Mouse (Mus musculus): ENCODE data around the gene Depdc7. TPM values are rescaled to one million over a fixed set of nuclear protein-coding genes. Genes with fewer than 3 reads are reported as not detected.

Gene Depdc7
- polyA plus RNA-seq, 1 experiment from 2014 or later, result 3.4 TPM

GRCm38 (mm10) chr2:104741015-104741758, 1.5 kb downstream of the Depdc7 start:
- ATAC-seq (ENCODE audit: low FRiP score, low read depth), result no peak
- no peak overlapping the region for H3K4me2 ChIP-seq (replicated peaks)
- H3K4me1 ChIP-seq, result peaks cover 23% of the 10 kb centered on the region; the same call in 1 of the 2 replicates
- H3K36me3 ChIP-seq, result no peaks in the 10 kb centered on the region
- no peak overlapping the region for H3K9ac ChIP-seq (replicated peaks)
- no peak overlapping the region for H3K27ac ChIP-seq (replicated peaks)
- no peak overlapping the region for H3K4me3 ChIP-seq
- H3K27me3 ChIP-seq, result peaks cover 43% of the 10 kb centered on the region
- H3K9me3 ChIP-seq, result no peaks in the 10 kb centered on the region
- WGBS, result 25% methylated on average over 7 of the region's 7 CpGs

GRCm38 (mm10) chr2:104740248-104740949, 2.3 kb downstream of the Depdc7 start:
- Histone ChIP-seq H3K4me1 (peaks cover 23% of the 10 kb centered on the region; the same call in 1 of the 2 replicates), H3K4me2 (replicated peaks) (no peak overlapping the region), H3K27ac (replicated peaks) (no peak overlapping the region), H3K4me3 (no peak overlapping the region), H3K36me3 (no peaks in the 10 kb centered on the region), H3K9me3 (no peaks in the 10 kb centered on the region), H3K27me3 (peaks cover 43% of the 10 kb centered on the region), H3K9ac (replicated peaks) (no peak overlapping the region)
- no peak for ATAC-seq (ENCODE audit: low FRiP score, low read depth)
- 61% methylated on average over 7 of the region's 7 CpGs for WGBS

- Histone ChIP-seq H3K9ac (replicated peaks) (no peak overlapping the region), H3K36me3 (no peaks in the 10 kb centered on the region), H3K27me3 (peaks cover 43% of the 10 kb centered on the region), H3K4me3 (no peak overlapping the region), H3K27ac (replicated peaks) (no peak overlapping the region), H3K4me1 (peaks cover 23% of the 10 kb centered on the region; the same call in 1 of the 2 replicates), H3K4me2 (replicated peaks) (no peak overlapping the region), H3K9me3 (no peaks in the 10 kb centered on the region)
- ATAC-seq (ENCODE audit: low FRiP score, low read depth), result no peak
- 92% methylated on average over 2 of the region's 2 CpGs for WGBS
These were observed 3.0 kb downstream of the Depdc7 start for GRCm38 (mm10) chr2:104739691-104740090.

- Histone ChIP-seq H3K27me3 (peaks cover 16% of the 10 kb centered on the region), H3K36me3 (no peaks in the 10 kb centered on the region), H3K9me3 (no peaks in the 10 kb centered on the region), H3K27ac (replicated peaks) (no peak overlapping the region), H3K4me1 (peaks cover 7% of the 10 kb centered on the region; the same call in 1 of the 2 replicates), H3K4me3 (no peak overlapping the region), H3K9ac (replicated peaks) (no peak overlapping the region), H3K4me2 (replicated peaks) (no peak overlapping the region)
- 73% methylated on average over 7 of the region's 7 CpGs for WGBS
- ATAC-seq (ENCODE audit: low FRiP score, low read depth), result no peak
These were observed 6.4 kb downstream of the Depdc7 start for GRCm38 (mm10) chr2:104736241-104736640.

- no peak for ATAC-seq (ENCODE audit: low FRiP score, low read depth)
- Histone ChIP-seq H3K9me3 (no peaks in the 10 kb centered on the region), H3K27ac (replicated peaks) (no peak overlapping the region), H3K27me3 (no peaks in the 10 kb centered on the region), H3K4me3 (no peak overlapping the region), H3K4me2 (replicated peaks) (no peak overlapping the region), H3K36me3 (no peaks in the 10 kb centered on the region), H3K4me1 (no peaks in the 10 kb centered on the region), H3K9ac (replicated peaks) (no peak overlapping the region)
- 62% methylated on average over 6 of the region's 7 CpGs for WGBS
These were observed 10.0 kb downstream of the Depdc7 start for GRCm38 (mm10) chr2:104732562-104733256.

- 90% methylated on average over 9 of the region's 9 CpGs for WGBS
- Histone ChIP-seq H3K9me3 (no peaks in the 10 kb centered on the region), H3K9ac (replicated peaks) (no peak overlapping the region)
These were observed 10.6 kb downstream of the Depdc7 start for GRCm38 (mm10) chr2:104732033-104732444.

DNA sequence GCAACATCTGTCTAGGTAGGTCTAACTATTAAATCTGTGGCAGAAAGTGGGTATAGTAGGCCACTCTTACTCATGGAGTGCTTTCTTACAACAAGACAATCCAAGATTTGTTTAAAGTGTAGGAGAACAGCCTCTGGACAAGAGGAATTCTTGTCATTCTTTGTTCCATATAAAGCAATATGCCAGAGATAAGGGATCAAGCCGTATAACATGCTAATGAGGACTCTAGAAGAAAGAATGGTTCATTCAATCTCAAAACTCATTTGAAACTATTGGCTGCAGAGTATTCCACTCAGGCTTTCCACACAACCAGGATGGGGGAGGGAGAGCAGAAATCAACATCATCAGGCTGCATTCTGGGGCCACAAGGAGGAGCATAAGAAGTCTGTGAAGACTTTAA, 15.3 kb downstream of the Depdc7 start:
- 54% methylated on average over 1 of the region's 1 CpGs for WGBS
- Histone ChIP-seq H3K4me3 (no peak overlapping the region), H3K4me1 (no peaks in the 10 kb centered on the region), H3K9me3 (no peaks in the 10 kb centered on the region), H3K9ac (replicated peaks) (no peak overlapping the region), H3K36me3 (no peaks in the 10 kb centered on the region), H3K4me2 (replicated peaks) (no peak overlapping the region), H3K27me3 (no peaks in the 10 kb centered on the region), H3K27ac (replicated peaks) (no peak overlapping the region)
- ATAC-seq (ENCODE audit: low FRiP score, low read depth), result no peak

More at GRCm38 (mm10) chr2:104732033-104732444, 10.6 kb downstream of the Depdc7 start:
- H3K27ac ChIP-seq (replicated peaks), result no peak overlapping the region
- H3K36me3 ChIP-seq, result no peaks in the 10 kb centered on the region
- H3K27me3 ChIP-seq, result no peaks in the 10 kb centered on the region
- H3K4me2 ChIP-seq (replicated peaks), result no peak overlapping the region
- no peak for ATAC-seq (ENCODE audit: low FRiP score, low read depth)
- H3K4me1 ChIP-seq, result no peaks in the 10 kb centered on the region
- no peak overlapping the region for H3K4me3 ChIP-seq

DNA sequence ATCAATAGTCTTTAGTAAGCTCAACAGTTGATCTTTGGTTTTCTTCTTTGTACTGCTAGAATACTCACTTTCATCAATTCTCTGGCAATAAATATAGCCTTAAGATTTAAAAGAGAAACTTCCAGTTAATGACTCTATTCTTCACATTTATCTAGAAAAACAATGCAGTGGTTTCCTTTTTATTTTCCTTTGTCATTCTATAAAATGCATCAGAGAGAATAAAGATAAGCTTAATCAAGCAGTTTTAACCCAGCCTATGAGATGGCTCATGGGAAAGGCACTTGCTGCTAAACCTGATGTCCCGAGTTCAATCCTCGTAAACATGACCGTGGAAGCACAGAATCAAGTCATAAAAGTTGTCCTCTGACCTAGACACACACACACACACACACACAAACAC, 20.7 kb downstream of the Depdc7 start:
- no peak for ATAC-seq (ENCODE audit: low FRiP score, low read depth)
- no peaks in the 10 kb centered on the region for H3K36me3 ChIP-seq
- H3K4me2 ChIP-seq (replicated peaks), result no peak overlapping the region
- H3K4me3 ChIP-seq, result no peak overlapping the region
- H3K9ac ChIP-seq (replicated peaks), result no peak overlapping the region
- no peaks in the 10 kb centered on the region for H3K27me3 ChIP-seq
- no peaks in the 10 kb centered on the region for H3K4me1 ChIP-seq
- H3K27ac ChIP-seq (replicated peaks), result no peak overlapping the region
- WGBS, result 87% methylated on average over 3 of the region's 3 CpGs
- no peaks in the 10 kb centered on the region for H3K9me3 ChIP-seq

- 0 out of 2 replicates have a peak, but pooled peaks cover 1% of the 10 kb centered on the region for H3K4me1 ChIP-seq
- H3K36me3 ChIP-seq, result no peaks in the 10 kb centered on the region
- H3K27me3 ChIP-seq, result peaks cover 7% of the 10 kb centered on the region
- 89% methylated on average over 4 of the region's 4 CpGs for WGBS
- no peaks in the 10 kb centered on the region for H3K9me3 ChIP-seq
- H3K4me3 ChIP-seq, result no peak overlapping the region
- no peak overlapping the region for H3K27ac ChIP-seq (replicated peaks)
- H3K4me2 ChIP-seq (replicated peaks), result no peak overlapping the region
- no peak overlapping the region for H3K9ac ChIP-seq (replicated peaks)
- no peak for ATAC-seq (ENCODE audit: low FRiP score, low read depth)
These were observed 24.9 kb downstream of the Depdc7 start for GRCm38 (mm10) chr2:104717827-104718226.

- no peaks in the 10 kb centered on the region for H3K9me3 ChIP-seq
- H3K27ac ChIP-seq (replicated peaks), result no peak overlapping the region
- H3K27me3 ChIP-seq, result peaks cover 7% of the 10 kb centered on the region
- no peak overlapping the region for H3K9ac ChIP-seq (replicated peaks)
- 92% methylated on average over 2 of the region's 2 CpGs for WGBS
- 0 out of 2 replicates have a peak, but pooled peaks cover 3% of the 10 kb centered on the region for H3K4me1 ChIP-seq
- no peaks in the 10 kb centered on the region for H3K36me3 ChIP-seq
- ATAC-seq (ENCODE audit: low FRiP score, low read depth), result no peak
- no peak overlapping the region for H3K4me3 ChIP-seq
- no peak overlapping the region for H3K4me2 ChIP-seq (replicated peaks)
These were observed 25.4 kb downstream of the Depdc7 start for GRCm38 (mm10) chr2:104717231-104717735.

DNA sequence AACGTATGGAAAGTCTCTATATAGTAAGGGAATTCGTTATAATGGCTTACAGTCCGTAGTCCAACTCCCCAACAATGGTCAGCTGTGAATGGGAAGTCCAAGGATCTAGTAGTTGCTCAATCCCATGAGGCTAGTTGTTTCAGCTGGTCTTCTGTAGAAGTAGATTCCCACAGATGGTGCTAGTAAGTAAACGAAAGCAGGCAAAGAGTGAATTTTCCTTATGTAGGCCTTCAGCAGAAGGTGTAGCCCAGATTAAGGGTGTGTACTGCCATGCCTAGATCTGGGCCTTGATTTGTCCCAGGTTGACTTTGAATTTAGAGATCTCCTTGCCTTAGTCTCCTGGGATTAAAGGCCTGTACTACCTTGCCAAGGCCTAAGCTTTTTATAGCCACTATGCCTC, 26.4 kb downstream of the Depdc7 start, which contains the start of gene Pin1rt1:
Gene Pin1rt1, minus strand, starts transcription at position 101 of the 400 bp plus-strand sequence.
- Histone ChIP-seq H3K36me3 (no peaks in the 10 kb centered on the region), H3K9ac (replicated peaks) (no peak within 1 kb of the TSS), H3K4me2 (replicated peaks) (no peak within 1 kb of the TSS), H3K27ac (replicated peaks) (no peak within 1 kb of the TSS), H3K9me3 (no peaks in the 10 kb centered on the region), H3K27me3 (peaks cover 7% of the 10 kb centered on the region), H3K4me1 (peaks cover 4% of the 10 kb centered on the region), H3K4me3 (no peak within 1 kb of the TSS)
- 86% methylated on average over 4 of the region's 4 CpGs for WGBS
- no peak for ATAC-seq (ENCODE audit: low FRiP score, low read depth)

Measured in midbrain, embryonic 12.5 days (tissue).